Mouse (Mus musculus) layer of hippocampus, postnatal 25 days (tissue): ENCODE results near the gene Msmb. TPM values are rescaled to one million over a fixed set of nuclear protein-coding genes. Genes with fewer than 3 reads are reported as not detected.
A peak's percentile ranks its signal among the peaks of the same experiment; 100 is the strongest.
"Not testable (repeated sequence)": the region's sequence is repeated elsewhere in the genome, so short reads cannot be mapped to it uniquely, and the experiment has no call there.

Source experiments
- DNase-seq, 2 experiments: peaks; one replicate each; pipeline ENCODE4 v3.0.0; 2022; ENCODE audit warnings: mixed read lengths in 2 of 2, low spot score in 1 of 2; ENCODE audit errors: extremely low spot score in 1 of 2
- total RNA-seq, 2 experiments: library from RNA; stranded (reverse); gene quantifications; 2 replicates each; pipeline ENCODE4 v1.2.3; 2021

Gene Msmb
- total RNA-seq, result not detected

- no peak for DNase-seq
Measured at GRCm38 (mm10) chr14:32141723-32142122, at the start of gene Msmb. TSS of gene Msmb (plus strand) at chr14:32142023.

GRCm38 (mm10) chr14:32093018-32093417, 48.8 kb upstream of the Msmb start:
- no peak for DNase-seq

DNA sequence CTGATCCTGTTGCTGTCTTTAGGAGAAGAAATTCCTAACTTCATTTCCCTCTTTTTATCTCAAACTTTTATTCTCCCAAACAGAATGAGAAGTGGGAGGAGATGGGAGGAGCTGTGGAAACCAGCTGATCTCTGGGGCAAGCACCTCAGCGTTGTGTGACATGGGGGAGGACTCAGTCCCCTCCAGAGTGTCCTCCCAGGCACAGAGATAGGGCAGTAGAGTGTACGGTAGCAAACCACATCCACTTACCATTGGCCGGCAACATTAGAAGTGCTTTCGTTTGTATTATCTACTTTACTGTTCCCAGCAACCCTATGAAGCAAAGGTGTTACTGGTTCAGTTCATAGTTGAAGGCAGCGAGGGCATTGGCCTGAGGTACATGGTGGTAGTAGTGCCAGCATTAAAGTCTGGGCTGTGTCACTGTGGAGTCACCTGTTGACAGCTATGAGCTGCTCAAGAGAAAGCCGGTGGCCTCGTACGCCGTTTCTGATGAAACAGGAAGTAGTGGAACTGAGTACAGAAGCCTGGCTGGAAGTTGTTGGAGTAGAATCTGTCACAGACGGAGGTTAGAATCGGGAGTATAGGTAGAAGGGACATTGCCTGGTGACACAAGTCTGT, 48.2 kb upstream of the Msmb start:
- DNase-seq, result no peak

- DNase-seq, result no peak
Measured at GRCm38 (mm10) chr14:32095646-32096045, 46.2 kb upstream of the Msmb start.

DNA sequence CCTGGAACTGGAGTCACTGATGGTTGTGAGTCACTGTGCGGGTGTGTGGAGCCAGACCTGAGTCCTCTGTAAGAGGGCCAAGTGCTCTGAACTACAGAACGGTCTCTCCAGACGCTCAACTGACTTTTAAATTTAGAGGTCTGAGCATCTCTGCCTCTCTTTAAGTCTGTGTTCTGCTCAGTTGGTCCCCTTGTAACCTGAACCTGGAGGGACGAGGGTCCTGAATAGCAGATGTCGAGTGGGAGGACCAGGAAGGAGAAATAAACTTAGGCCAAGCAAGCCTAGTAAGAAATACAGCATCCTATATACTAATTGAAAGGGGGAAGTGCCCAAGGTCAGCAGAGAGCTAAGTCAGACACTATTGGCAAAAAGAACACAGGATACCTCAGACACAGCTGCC, 45.1 kb upstream of the Msmb start:
- DNase-seq, result no peak

- no peak for DNase-seq
Measured at GRCm38 (mm10) chr14:32097691-32098090, 44.1 kb upstream of the Msmb start.

DNA sequence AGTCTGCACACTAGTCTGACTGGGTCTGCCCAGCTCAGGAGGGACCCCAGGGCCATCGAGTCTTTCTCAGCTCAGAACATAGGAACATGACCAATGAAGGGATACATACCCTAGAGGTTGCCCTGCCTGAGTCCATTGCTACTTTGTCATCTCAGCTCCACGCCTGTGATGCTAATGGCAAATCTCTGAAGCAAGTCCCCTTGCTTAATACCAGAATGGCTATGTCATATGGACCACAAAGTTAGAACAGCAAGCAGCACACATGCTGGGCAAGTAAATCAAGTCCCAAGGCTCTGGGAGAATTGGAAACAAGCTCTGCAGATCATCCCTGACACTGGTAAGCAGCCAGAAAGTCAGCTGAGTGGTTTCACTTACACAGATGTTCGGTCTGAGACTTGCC, 42.9 kb upstream of the Msmb start:
- no peak for DNase-seq

DNA sequence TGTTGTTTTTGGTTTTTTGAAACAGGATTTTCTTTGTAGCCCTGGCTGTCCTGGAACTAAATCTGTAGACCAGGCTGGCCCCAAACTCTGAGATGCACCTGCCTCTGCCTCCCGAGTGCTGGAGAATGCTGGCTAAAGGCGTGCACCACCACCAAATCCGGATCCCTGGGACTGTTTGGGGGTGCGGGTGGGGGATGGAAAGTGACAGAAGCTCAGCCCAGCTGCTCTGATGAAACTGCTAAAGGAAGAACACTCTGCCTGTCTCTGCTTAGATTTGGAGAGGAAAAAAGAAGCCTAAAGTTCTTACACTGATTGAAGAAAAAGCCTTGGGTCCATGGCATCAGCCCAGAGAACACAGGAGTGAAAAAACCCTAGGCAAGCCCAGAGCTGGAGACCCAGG, 38.3 kb upstream of the Msmb start:
- DNase-seq, result peak in 1 of 2 experiments; percentile 29

GRCm38 (mm10) chr14:32105663-32106062, 36.2 kb upstream of the Msmb start:
- no peak for DNase-seq

- no peak for DNase-seq
Measured at GRCm38 (mm10) chr14:32106911-32107310, 34.9 kb upstream of the Msmb start.

GRCm38 (mm10) chr14:32112124-32112523, 29.7 kb upstream of the Msmb start:
- not testable (repeated sequence) for DNase-seq

- no peak for DNase-seq
Measured at GRCm38 (mm10) chr14:32120940-32121919, 20.6 kb upstream of the Msmb start.

DNA sequence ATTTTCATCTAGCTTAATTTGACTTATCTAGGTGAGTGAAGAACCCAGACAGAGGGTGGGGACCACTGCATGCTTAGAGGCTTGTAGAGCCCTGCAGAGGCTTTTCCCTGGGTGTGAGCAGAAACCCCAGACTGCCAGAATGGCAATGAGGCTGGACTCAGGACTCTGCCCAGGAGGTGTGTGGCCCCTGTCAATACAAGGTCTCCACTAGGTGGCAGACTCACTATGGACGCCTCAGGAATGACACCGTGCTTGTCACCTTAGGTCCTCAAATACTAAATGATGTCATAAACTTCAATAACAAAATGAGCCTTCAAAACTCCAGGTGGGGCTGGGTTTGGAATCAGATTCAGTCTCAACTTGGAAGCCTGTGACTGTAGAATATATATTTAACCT, 19.9 kb upstream of the Msmb start:
- DNase-seq, result no peak

DNA sequence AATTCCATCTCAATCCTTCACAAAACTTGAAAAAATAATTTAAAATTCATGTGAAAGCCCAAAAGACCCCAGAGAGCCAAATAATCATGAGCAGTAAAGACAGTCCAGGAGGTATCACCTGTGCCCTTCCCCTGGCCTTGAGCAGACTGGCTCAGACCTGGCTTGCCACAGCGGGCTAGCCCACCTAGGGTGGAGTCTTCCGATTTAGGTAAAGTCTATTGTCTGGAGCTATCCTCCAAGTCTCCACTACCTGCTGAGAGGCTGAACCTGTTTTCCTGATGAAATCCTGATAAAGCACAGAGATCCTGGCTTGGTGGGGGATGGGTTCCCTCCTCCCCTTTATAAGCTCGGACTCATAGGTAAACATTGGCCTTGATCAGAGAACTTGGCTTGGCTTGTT, 17.6 kb upstream of the Msmb start:
- DNase-seq, result no peak

DNA sequence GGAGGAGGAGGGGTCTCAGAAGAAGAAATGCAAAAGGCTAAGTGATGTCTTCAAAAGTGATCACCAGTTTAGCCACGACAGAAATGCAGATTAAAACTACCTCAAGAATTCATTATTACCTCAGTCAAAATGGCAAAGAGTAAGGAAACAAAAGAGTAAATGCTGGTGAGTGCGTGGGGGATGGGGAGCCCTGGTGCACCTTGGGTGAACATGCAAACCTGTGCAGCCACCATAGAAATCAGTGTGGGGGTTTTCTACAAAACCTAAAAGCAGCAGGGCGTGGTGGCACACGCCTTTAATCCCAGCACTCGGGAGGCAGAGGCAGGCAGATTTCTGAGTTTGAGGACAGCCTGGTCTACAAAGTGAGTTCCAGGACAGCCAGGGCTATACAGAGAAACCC, 16.6 kb upstream of the Msmb start:
- DNase-seq, result not testable (repeated sequence)

GRCm38 (mm10) chr14:32128409-32128808, 13.4 kb upstream of the Msmb start:
- DNase-seq, result no peak

GRCm38 (mm10) chr14:32131836-32132235, 10.0 kb upstream of the Msmb start:
- no peak for DNase-seq

DNA sequence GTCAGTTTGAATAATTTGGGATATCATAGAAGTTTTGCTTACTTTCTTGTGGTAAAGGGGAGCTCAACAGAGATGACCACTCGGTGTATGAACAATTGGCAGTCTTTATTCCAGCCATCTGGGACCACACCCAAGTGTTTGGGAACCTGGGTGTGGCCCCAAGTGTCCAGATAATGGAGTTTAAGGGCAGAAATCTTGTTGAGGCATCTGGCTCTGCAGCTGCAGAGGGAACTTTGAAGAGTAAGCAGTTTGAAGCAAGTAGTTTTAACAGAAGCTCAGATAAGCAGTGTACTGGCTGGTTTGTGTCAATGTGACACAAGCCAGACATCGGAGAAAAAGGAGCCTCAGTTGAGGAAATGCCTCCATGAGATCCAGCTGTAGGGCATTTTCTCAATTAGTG, 7.5 kb upstream of the Msmb start:
- DNase-seq, result no peak

DNA sequence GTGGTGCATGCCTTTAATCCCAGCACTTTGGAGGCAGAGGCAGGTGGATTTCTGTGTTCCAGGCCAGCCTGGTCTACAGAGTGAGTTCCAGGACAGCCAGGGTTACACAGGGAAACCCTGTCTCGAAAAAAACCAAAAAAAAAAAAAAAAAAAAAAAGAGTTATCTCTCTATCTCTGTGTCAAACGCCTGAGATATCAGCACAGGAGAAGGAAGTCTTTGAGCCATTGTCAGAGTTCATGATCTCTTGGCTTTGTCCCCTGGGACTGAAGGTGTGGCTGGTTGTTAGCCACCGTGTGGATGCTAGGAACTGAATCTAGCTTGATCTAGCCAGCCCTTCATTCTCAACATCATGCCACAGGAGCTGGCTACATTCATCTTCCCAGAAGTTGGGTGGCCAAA, 5.4 kb upstream of the Msmb start:
- DNase-seq, result not testable (repeated sequence)

DNA sequence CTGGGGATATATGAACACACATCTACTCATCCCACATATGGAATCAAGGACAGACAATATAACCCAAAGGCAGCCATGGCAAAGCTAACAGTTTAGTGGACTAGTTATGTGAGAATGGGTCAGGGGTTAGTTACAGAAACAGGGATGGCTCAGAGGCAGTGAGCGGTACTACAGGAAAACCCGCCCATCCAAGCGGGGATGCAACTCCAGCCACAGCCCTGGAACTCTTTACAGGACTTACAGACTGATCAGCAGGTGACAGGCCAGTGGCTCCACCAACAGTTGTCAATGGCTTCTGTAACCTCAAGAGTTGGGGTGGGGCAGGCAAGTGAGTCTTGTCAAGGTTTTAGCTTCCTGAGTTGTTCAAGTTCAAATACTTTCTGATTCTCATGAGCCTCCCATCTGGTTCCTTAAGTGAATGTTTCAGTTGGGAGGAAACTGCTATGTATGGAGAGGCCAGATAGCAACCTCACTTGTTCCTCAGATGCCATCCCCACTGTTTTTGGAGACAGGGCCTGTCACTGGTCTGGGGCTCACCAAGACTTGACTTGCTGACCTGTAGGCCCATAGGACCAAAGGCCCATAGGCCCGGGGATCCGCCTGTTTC, 1.4 kb upstream of the Msmb start:
- no peak for DNase-seq

- DNase-seq, result no peak
Measured at GRCm38 (mm10) chr14:32144734-32145133, 2.9 kb downstream of the Msmb start.
